Mouse (Mus musculus) neural tube, embryonic 14.5 days (tissue): Measurements from ENCODE around the gene Chst3. TPM values are rescaled to one million over a fixed set of nuclear protein-coding genes. Genes with fewer than 3 reads are reported as not detected.
"Not testable (repeated sequence)": the region's sequence is repeated elsewhere in the genome, so short reads cannot be mapped to it uniquely, and the experiment has no call there.

ENCODE experiments used
- ATAC-seq: fragments of 200-750 bp; cut with Nextera tagmentation; 2 replicates; pipeline ENCODE4 v1.8.0; 2017; ENCODE audit warnings: low read depth, mild to moderate bottlenecking, moderate TSS enrichment, moderate library complexity
- H3K27ac ChIP-seq: fragments of 300-500 bp; sonication (generic); 2 replicates; pipeline ENCODE4 v1.5.1; 2014; ENCODE audit warnings: low read depth, mild to moderate bottlenecking, control low read depth, low read length, moderate library complexity, mixed read lengths
- H3K27me3 ChIP-seq: fragments of 300-500 bp; sonication (generic); 2 replicates; pipeline ENCODE4 v1.6.1; 2014; ENCODE audit warnings: low read length; ENCODE audit not compliant: control insufficient read depth, insufficient read depth
- H3K36me3 ChIP-seq: fragments of 300-500 bp; sonication (generic); 2 replicates; pipeline ENCODE4 v1.6.1; 2014; ENCODE audit warnings: low read length, mixed read lengths; ENCODE audit not compliant: control insufficient read depth, insufficient read depth
- H3K4me1 ChIP-seq: fragments of 300-500 bp; sonication (generic); 2 replicates; pipeline ENCODE4 v1.6.1; 2014; ENCODE audit warnings: low read length; ENCODE audit not compliant: control insufficient read depth, insufficient read depth
- H3K4me2 ChIP-seq: fragments of 300-500 bp; sonication (generic); 2 replicates; pipeline ENCODE4 v1.6.1; 2014; ENCODE audit warnings: mild to moderate bottlenecking, low read depth, low read length, control low read depth
- H3K4me3 ChIP-seq: fragments of 300-500 bp; sonication (generic); 2 replicates; pipeline ENCODE4 v1.5.1; 2014; ENCODE audit warnings: low read depth, low read length, control low read depth, mixed read lengths
- H3K9ac ChIP-seq: fragments of 300-500 bp; sonication (generic); replicated peaks from 2 replicates; pipeline ENCODE4 v1.6.1; 2014; ENCODE audit warnings: low read depth, mild to moderate bottlenecking, control low read depth, low read length, mixed read lengths
- H3K9me3 ChIP-seq: fragments of 300-500 bp; sonication (generic); 2 replicates; pipeline ENCODE4 v1.6.1; 2016; ENCODE audit warnings: low read length; ENCODE audit not compliant: control insufficient read depth
- WGBS: fragments of 180-500 bp; shearing (Covaris S2); extraction: QIAGEN DNeasy Blood & Tissue Kit; methylation state at CpG from one replicate; pipeline ENCODE4 v1.1.7; 2014; 5-methylcytosine and 5-hydroxymethylcytosine counted together
- polyA plus RNA-seq: library from polyadenylated mRNA; unstranded; fragments of >200 nt; fragmentation: Nextera tagmentation; extraction: Ambion mirVana; gene quantifications from 2 replicates; pipeline ENCODE4 v1.2.1, GENCODE M21; 2014

Chst3 gene
- polyA plus RNA-seq, 1 experiment from 2014 or later = 0.79 TPM

DNA sequence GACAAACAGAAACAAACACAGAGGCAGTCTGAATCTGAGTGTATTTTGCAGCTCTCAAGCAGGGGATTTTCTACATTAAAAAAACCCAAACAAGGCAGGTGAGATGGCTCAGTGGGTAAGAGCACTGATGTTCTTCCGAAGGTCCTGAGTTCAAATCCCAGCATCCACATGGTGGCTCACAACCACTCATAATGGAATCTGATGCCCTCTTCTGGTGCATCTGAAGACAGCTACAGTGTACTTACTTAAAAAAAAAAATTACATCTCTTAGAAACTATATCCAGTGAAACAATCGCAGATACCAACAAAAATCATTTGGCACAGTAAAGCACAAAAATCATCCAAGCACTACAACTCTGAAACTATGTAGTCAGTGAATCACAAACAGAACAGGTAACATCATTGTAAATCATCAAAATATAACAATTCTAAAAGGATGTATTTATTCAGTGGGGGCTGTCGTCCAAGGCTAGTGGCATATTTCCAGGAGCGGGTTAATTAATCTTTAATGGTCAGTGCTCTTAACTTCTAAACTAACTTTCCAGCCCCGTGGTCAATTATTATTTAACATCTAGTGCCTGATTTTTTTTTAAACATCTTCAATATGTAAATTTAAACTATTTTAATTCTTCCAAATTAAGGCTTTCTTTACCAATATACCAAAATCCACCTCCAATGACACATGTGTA, 2.7 kb upstream of the Chst3 start:
- 95% methylated on average over 5 of the region's 5 CpGs for WGBS
- not testable (repeated sequence) for H3K4me3 ChIP-seq

DNA sequence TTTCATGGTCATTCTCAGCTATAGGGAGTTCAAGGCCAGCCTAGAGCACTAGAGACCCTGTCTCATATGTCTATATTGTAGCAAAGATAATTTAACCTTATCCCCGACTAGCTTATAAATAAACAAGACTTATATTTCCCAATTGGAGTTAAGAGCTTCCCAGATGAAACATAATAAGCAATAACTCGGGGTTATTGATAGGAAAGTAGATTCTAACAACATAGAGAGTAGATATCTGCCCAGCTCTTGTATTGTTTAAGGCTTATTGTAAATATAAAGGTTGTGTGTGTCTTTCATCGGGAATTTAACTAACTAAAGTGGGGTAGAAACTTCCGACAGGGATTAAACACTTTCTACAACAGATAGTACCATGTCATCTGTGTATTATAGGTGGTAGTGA, 1.5 kb upstream of the Chst3 start:
- Histone ChIP-seq H3K4me1 (peaks cover 15% of the 10 kb centered on the region), H3K27me3 (0 out of 2 replicates have a peak, but pooled peaks cover 8% of the 10 kb centered on the region), H3K9ac (no peak overlapping the region), H3K36me3 (no peaks in the 10 kb centered on the region), H3K4me3 (no peak overlapping the region), H3K9me3 (no peaks in the 10 kb centered on the region), H3K4me2 (no peak overlapping the region; the same call in 1 of the 2 replicates), H3K27ac (no peak overlapping the region)
- WGBS = 88% methylated on average over 4 of the region's 4 CpGs
- no peak for ATAC-seq

More for the DNA sequence above, 2.7 kb upstream of the Chst3 start:
- H3K27me3 ChIP-seq, H3K36me3 ChIP-seq, H3K9me3 ChIP-seq, H3K9ac ChIP-seq, H3K27ac ChIP-seq, ATAC-seq, H3K4me2 ChIP-seq: not testable (repeated sequence)
- peaks cover 15% of the 10 kb centered on the region for H3K4me1 ChIP-seq

DNA sequence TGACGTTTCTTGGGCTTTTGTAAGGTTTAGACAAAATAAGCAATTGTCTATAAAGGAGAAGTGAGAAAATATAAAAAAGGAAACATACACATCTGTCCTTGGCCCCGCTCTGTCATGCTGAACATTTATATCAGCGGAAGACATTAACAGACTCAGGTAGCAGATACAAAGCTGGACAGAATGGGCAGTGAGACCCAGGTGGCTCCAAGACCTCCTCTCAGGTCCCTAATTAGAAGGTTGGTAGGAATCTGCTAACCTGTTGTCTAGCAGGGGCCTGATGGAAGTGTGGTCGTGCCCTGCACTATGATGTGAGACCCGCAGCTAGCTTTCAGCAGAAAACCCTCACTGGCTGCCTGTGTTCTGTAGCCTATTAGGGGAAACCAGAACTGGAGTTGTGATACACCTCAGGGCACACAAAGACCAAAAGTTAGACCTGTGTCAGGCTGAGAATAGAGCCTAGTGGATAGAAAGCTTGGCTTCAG, 1.0 kb upstream of the Chst3 start:
- H3K9me3 ChIP-seq = no peaks in the 10 kb centered on the region
- H3K4me1 ChIP-seq = peaks cover 15% of the 10 kb centered on the region
- no peaks in the 10 kb centered on the region for H3K36me3 ChIP-seq
- no peak overlapping the region; the same call in 1 of the 2 replicates for H3K4me2 ChIP-seq
- H3K4me3 ChIP-seq = no peak overlapping the region
- H3K9ac ChIP-seq = no peak overlapping the region
- 83% methylated on average over 5 of the region's 5 CpGs for WGBS
- no peak for ATAC-seq
- no peak overlapping the region for H3K27ac ChIP-seq
- H3K27me3 ChIP-seq = 0 out of 2 replicates have a peak, but pooled peaks cover 8% of the 10 kb centered on the region

DNA sequence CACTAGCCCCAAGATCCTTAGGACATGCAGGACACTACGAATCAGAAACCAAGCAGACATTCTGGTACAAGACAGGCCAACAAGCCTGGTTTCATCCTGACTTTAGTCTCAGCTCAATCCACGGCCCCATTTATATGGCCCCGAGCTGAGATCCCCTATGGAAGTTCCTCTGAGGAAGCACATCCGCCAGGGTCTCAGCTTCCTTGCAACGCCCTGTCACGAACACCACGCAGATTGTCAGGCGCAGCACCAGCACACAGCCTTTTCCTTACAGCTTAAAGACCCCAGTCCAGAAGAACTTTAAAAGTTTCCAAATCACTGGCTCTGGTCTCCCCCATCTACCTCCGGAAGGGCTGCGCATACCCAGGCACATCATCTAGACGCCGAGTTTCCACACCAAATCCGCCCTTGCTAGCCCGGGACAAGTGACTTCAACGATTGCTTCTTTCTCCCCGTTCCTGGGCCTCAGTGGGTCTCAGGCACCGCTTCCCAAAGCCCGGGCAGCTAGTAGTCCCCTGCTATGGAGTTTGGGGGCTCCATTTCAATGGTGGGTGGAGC, 948 bp downstream of the Chst3 start:
- Histone ChIP-seq H3K4me1 (peaks cover 19% of the 10 kb centered on the region), H3K9ac (peak overlapping the region; percentile 63), H3K4me2 (peak overlapping the region; percentile 98), H3K27me3 (0 out of 2 replicates have a peak, but pooled peaks cover 8% of the 10 kb centered on the region), H3K27ac (0 out of 2 replicates have a peak overlapping the region, but pooled peaks have one; percentile 13), H3K36me3 (no peaks in the 10 kb centered on the region), H3K9me3 (no peaks in the 10 kb centered on the region), H3K4me3 (peak overlapping the region; percentile 55)
- no peak for ATAC-seq
- WGBS = 4% methylated on average over 18 of the region's 18 CpGs

DNA sequence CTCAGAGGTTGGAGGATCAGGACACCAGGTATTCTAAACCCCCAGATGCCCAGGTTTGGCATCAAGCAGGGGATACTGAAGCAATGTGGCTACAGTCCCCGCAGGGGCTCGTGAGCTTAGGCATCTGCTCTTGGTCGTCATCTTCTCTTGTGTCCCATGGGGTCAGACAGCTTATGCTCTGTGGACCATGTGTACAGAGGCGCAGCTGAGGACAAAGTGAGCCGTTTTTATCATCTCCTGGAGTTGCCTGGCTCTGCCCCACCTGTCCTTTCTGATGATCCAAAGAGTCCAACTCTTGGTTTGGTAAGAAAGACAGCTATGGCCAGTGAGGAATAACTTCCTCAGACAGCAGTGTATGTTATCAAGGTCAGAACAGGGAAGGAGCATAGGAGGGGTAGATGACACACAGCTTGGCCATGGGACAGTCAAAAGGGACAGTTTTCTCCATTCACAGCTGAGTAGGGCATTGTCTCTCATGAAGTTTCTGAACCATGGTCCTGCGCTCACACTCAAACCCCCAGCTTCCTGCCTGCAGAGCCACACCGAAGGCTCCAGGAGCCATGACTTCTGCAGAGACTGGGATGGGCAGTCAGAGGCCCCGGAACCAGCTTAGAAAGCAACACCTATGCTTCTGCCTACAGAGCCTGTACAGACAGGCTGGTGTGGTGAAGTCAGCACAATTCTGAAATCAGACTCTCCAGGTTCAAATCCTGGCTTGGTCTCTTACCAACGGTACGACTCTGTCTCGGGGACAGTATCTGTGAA, 2.5 kb downstream of the Chst3 start:
- Histone ChIP-seq H3K9ac (no peak overlapping the region), H3K27ac (no peak overlapping the region), H3K27me3 (0 out of 2 replicates have a peak, but pooled peaks cover 8% of the 10 kb centered on the region), H3K4me2 (peak overlapping the region; percentile 98; the same call in 1 of the 2 replicates), H3K36me3 (no peaks in the 10 kb centered on the region), H3K4me1 (peaks cover 27% of the 10 kb centered on the region), H3K9me3 (no peaks in the 10 kb centered on the region), H3K4me3 (no peak overlapping the region)
- WGBS = 85% methylated on average over 11 of the region's 11 CpGs
- ATAC-seq = no peak

DNA sequence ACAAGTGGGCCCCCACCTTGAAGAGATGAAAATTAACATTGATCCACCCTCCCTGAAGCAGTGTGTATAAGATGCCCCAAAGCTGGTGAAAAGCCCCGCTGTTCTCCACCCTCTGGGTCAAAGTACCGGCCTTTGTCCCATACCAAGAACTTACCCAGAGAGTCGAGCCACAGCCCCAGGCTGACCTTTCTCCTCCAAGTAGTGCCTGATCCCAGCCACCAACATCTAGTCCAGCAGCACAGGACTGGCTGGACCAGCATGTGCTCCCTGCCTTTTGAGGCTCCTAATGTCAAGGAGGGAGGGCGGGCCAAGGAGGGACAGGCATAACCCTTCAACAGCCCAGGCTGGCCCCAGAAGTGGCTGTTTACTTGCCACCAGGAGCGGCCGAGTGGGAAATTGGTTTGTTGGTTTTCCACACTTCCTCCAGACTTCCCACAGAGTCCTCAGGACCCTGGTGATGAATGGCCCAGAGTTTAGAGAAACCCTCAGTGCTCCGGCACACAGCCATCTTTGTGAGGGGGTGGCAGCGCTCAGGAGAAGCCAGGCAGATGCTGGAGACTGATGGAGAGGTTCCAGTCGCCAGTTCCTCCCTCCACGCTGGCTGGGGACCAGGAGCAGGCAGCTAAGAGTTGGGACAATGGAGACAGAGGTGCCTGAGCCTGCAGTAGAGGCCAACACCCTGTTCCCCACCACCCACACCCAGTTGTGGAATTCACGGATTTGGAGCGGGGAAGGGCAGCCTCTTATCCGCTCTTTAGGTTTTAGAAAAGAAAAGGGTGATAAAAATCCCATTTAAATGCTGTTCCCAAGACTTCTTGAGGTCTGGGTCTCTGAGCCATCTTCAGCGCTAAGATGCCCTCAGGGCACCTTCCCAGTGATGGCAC, 3.7 kb downstream of the Chst3 start:
- H3K4me2 ChIP-seq = no peak overlapping the region
- WGBS = 56% methylated on average over 14 of the region's 14 CpGs
- H3K27ac ChIP-seq = 0 out of 2 replicates have a peak overlapping the region, but pooled peaks have one; percentile 23
- H3K36me3 ChIP-seq = no peaks in the 10 kb centered on the region
- H3K27me3 ChIP-seq = 0 out of 2 replicates have a peak, but pooled peaks cover 8% of the 10 kb centered on the region
- H3K9me3 ChIP-seq = no peaks in the 10 kb centered on the region
- ATAC-seq = no peak
- no peak overlapping the region for H3K9ac ChIP-seq
- peaks cover 27% of the 10 kb centered on the region for H3K4me1 ChIP-seq
- H3K4me3 ChIP-seq = no peak overlapping the region

DNA sequence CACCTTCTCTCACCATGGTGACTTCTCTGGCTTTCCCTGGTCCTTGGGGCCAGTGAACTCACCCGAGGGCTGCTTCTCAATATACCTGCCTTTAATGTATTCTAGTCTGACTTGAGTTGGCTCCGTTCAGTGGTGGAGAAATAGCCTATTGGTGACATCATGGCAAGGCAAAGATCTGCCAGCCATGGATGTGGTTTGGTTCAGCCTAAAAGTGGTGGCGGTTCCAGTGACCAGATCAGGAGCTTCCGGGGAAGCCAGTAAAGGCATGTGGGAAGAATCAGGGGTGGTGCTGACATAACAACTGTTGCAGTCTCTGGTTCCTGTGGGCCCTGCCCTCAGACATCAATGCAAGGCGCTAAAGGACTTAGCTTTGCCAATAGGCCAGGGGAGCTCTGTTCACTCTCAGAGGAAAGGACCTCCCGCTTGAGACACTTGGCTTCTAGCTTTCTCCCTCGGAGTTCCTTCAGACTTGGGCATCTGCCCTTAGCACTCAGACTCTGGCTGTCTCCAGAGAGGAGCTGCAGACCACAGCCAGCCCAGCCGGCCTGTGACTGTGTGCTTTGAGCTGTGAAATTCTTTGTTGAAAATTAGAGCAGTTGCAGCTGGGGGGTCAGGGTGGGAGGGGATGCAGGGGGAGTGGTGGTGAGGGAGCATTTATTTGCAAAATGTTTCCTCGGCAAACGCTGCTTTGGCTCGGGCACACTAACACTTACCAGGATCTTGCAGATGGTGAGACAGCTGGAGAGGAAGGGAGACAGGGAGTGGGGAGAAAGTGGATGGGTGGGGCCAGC, 6.3 kb downstream of the Chst3 start:
- WGBS = 42% methylated on average over 11 of the region's 11 CpGs
- Histone ChIP-seq H3K4me1 (0 out of 2 replicates have a peak, but pooled peaks cover 19% of the 10 kb centered on the region), H3K27me3 (no peaks in the 10 kb centered on the region), H3K4me3 (no peak overlapping the region), H3K9ac (no peak overlapping the region), H3K27ac (no peak overlapping the region), H3K4me2 (no peak overlapping the region), H3K36me3 (no peaks in the 10 kb centered on the region), H3K9me3 (no peaks in the 10 kb centered on the region)
- ATAC-seq = no peak
